Mouse (Mus musculus): Measurements from ENCODE around the gene Kcnq1.

DNA sequence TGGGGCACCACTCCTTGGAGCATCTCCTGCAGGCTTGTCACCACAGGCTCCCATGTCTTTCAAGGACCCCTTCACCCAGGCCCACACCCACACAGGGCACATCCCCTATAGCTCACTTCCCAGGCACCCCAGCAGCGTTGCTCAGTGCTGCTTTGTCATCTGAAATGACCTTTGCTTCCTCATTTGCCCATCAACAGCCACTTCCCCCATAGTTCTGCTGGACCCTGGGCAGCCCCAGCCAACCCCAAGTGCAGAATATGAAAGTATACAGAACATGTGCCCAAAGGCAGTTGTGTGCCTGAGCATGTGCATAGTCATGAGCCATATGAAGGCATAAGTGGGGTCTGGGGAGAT, 10.6 kb upstream of the Kcnq1 start:
- no peak for TF ChIP-seq CEBPB (IDR thresholded peaks at IDR 0.05; ENCODE audit: low read depth)
- TF ChIP-seq MAX (IDR thresholded peaks at IDR 0.05) = no peak
- no peak for TF ChIP-seq CTCF (IDR thresholded peaks at IDR 0.05; ENCODE audit: control insufficient read depth, insufficient read depth, insufficient read length)
- TF ChIP-seq MYOG (IDR thresholded peaks at IDR 0.05; ENCODE audit: control insufficient read depth, extremely low read depth, insufficient read length) = no peak
- TF ChIP-seq USF1 (IDR thresholded peaks at IDR 0.05; ENCODE audit: low read depth) = no peak
- TF ChIP-seq MYOD1 (IDR thresholded peaks at IDR 0.05; ENCODE audit: control insufficient read depth, insufficient read length, low read depth) = no peak
- TF ChIP-seq FOSL1 (IDR thresholded peaks at IDR 0.05; ENCODE audit: insufficient read depth, low read length, poor library complexity, severe bottlenecking) = no peak

Measured in C2C12 (cell line).